Mouse (Mus musculus) erythroblast, embryonic 14.5 days (primary cell): ENCODE measurements around the gene Grn.

Source experiments
- GATA1 ChIP-seq: IDR thresholded peaks from 2 replicates; pipeline ENCODE4 v1.6.1; 2012; ENCODE audit warnings: low read length, inconsistent platforms, mixed read lengths
- TAL1 ChIP-seq: IDR thresholded peaks from 3 replicates; pipeline ENCODE4 v1.6.1; 2012; ENCODE audit warnings: low read length, inconsistent platforms, mixed read lengths

GRCm38 (mm10) chr11:102479581-102479980, 49.5 kb downstream of the Grn start:
- TF ChIP-seq GATA1 (no peak), TAL1 (no peak)
